Mouse (Mus musculus): ENCODE measurements at regions not wholly inside any gene's neighbourhood (a gene's known extent, or its start where the extent isn't known, plus 50 kb on each side); places are given as distances from the start of the nearest gene placed in this dataset.

- intact Hi-C loops (cut with DNase I): no loop called here
- DNase-seq: no peak
These were observed 199.5 kb downstream of the Pax1 start for GRCm38 (mm10) chr2:147561220-147561619.

- intact Hi-C loops (cut with DNase I): no loop called here
- DNase-seq: no peak
These were observed 198.9 kb downstream of the Pax1 start for GRCm38 (mm10) chr2:147560426-147561155.

DNA sequence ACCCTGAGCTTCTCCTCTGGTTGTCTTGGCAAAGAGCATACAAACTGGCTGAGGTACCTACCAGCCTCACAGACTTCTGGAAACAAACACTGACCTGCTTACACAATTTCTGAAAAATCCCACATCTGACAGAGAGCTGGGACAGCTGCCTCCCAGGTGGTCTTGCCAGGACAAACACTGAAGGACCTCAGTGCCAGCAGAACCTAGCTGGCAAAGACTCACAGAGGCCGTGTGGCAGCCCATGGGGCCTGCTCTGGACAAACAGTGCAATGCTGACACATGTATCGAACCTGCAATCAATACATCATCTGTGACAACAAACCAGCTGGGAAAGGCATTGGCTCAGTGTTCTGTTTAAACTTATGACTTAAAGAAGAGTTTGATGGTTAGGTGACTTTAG, 167.4 kb downstream of the Pax1 start:
- intact Hi-C loops (cut with DNase I): no loop called here
- DNase-seq: no peak

GRCm38 (mm10) chr2:147515436-147515835, 153.7 kb downstream of the Pax1 start:
- intact Hi-C loops (cut with DNase I): no loop called here

DNA sequence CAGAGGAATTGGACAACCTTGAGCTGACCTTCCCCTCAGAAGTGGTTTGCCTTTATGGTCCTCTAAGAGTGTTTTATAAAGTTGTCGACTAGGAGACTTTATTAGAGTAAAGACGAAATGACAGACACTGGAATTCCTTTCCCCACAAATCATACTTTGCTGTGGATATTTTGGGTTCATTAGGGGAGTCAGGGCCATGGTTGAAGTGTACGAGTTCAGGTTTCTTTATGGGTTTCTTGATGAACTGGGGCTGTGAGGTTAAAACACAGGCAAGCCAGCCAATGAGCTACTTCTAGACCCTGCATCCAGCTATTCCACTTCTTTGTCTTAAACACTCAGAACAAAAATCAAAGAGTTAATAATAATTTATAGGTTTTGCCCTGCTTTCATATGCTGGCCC, 153.0 kb downstream of the Pax1 start:
- intact Hi-C loops (cut with DNase I): no loop called here
- no peak for DNase-seq

More at GRCm38 (mm10) chr2:147515436-147515835, 153.7 kb downstream of the Pax1 start:
- DNase-seq: peak; percentile 22 to 25

- intact Hi-C loops (cut with DNase I): no loop called here
- DNase-seq: no peak
These were observed 142.2 kb downstream of the Pax1 start for GRCm38 (mm10) chr2:147503962-147504361.

DNA sequence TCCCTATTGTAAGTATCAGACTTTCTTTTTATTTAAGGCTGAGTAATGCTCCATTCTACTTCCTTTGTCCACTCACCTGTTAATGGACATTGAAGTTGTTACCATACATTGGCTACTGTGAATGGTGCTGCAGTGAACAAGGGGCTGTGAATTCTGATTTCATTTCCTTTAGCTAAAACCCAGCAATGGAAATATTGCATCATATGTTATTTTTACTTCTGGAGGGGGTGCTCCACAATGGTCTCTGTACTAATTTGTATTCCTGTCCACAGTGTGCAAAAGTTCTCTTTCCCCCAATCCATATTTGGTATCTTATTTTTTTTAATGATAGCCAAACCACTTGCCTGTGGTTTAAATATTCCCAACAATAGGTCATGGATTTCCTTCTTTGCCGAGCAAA, 137.0 kb downstream of the Pax1 start:
- DNase-seq: no peak
- intact Hi-C loops (cut with DNase I): no loop called here

DNA sequence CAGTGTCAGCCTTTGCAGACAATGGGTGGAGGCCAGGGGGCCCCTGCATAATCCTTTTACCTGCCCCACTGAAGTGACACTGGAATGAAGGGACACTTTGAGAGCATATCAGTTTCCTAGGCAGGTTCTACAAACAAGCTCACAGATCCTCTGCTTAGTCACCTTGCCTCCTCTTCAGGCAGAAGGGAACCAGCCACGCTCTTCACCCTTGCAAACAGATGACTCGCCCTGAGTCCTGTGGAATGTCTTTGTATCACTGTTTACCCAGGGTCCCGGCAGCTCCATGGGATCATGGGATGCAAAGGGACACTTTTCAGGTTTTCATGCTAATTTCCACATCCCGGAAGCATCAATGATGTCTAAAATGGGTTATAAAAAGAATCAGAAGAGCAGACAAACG, 94.2 kb downstream of the Pax1 start:
- no peak for DNase-seq
- intact Hi-C loops (cut with DNase I): no loop called here

DNA sequence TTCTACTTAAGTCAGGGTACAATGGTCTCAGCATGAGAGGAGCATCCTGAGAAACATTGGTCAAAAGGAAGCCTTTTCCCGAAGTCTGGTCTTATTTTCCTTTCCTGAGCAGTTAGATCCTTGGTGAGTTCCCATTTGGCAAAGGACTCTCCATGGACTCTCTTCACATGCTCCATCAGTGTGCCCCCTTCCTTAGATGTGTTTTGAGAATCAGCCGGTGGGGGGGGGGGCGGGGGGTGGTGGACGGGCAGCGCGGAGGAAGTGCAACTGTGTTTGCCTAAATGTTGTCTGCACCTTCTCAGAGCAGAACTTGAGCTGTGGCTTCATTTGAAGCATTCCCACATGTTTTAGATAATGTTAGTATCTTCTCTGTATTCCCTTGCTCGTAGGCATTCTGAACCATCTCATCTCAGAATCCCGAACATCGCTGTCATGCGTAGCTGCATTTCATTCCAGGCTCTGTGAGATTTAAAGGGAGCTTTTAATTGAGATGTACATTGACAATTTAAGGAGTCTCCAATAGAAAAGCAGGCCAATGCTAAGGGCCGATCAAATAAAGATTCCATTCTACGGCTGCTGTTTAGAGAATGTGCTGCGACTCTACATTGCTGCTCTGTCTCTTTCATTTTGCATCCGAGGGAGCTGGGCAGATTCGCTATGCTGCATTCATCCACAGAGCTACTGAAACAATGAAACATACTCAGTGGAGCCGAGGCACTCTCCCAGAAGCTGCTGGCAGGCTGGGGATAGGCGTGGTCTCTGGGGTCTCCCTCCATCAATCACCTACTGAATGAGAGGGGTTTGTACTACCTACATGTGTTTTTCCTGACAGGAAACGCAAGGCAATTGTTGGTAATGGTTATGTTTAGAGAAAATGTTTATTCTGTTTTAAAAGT, 92.9 kb downstream of the Pax1 start:
- DNase-seq: no peak
- intact Hi-C loops (cut with DNase I): no loop called here

Data from heart, postnatal 10 days (tissue).